Mouse (Mus musculus) lung, embryonic 14.5 days (tissue): ENCODE data around the gene Cox6a2. TPM values are rescaled to one million over a fixed set of nuclear protein-coding genes. Genes with fewer than 3 reads are reported as not detected.
"Not testable (repeated sequence)": the region's sequence is repeated elsewhere in the genome, so short reads cannot be mapped to it uniquely, and the experiment has no call there.

Experiments
- ATAC-seq: fragments of 200-750 bp; cut with Nextera tagmentation; 2 replicates; pipeline ENCODE4 v1.8.0; 2017; ENCODE audit warnings: mild to moderate bottlenecking, moderate TSS enrichment, moderate library complexity; ENCODE audit not compliant: insufficient read depth
- DNase-seq: peaks from one replicate; pipeline ENCODE4 v3.0.0-alpha.2; 2015
- H3K27ac ChIP-seq: fragments of 300-500 bp; sonication (generic); 2 replicates; pipeline ENCODE4 v1.5.1; 2014; ENCODE audit warnings: low read depth, mild to moderate bottlenecking, moderate library complexity
- H3K27me3 ChIP-seq: fragments of 300-500 bp; sonication (generic); 2 replicates; pipeline ENCODE4 v1.6.1; 2014; ENCODE audit warnings: low read length, control low read depth; ENCODE audit not compliant: insufficient read depth
- H3K36me3 ChIP-seq: fragments of 300-500 bp; sonication (generic); 2 replicates; pipeline ENCODE4 v1.6.1; 2014; ENCODE audit warnings: control low read depth; ENCODE audit not compliant: insufficient read depth
- H3K4me1 ChIP-seq: fragments of 300-500 bp; sonication (generic); 2 replicates; pipeline ENCODE4 v1.6.1; 2014; ENCODE audit warnings: antibody characterized with exemption, control low read depth; ENCODE audit not compliant: insufficient read depth
- H3K4me2 ChIP-seq: fragments of 300-500 bp; sonication (generic); 2 replicates; pipeline ENCODE4 v1.6.1; 2014; ENCODE audit warnings: mild to moderate bottlenecking
- H3K4me3 ChIP-seq: fragments of 300-500 bp; sonication (generic); 2 replicates; pipeline ENCODE4 v1.5.1; 2014; ENCODE audit warnings: low read depth, low read length
- H3K9ac ChIP-seq: fragments of 300-500 bp; sonication (generic); 2 replicates; pipeline ENCODE4 v1.6.1; 2014
- H3K9me3 ChIP-seq: fragments of 300-500 bp; sonication (generic); 2 replicates; pipeline ENCODE4 v1.6.1; 2016; ENCODE audit warnings: low read depth, low read length, control low read depth
- CTCF ChIP-seq: IDR thresholded peaks from 2 replicates; pipeline ENCODE4 v1.5.1; 2016; ENCODE audit warnings: antibody characterized with exemption, low read depth
- WGBS: fragments of 180-500 bp; shearing (Covaris S2); extraction: QIAGEN DNeasy Blood & Tissue Kit; methylation state at CpG from one replicate; pipeline ENCODE4 v1.1.7; 2014; 5-methylcytosine and 5-hydroxymethylcytosine counted together
- polyA plus RNA-seq: library from polyadenylated mRNA; unstranded; fragments of >200 nt; fragmentation: Nextera tagmentation; extraction: Ambion mirVana; gene quantifications from 2 replicates; pipeline ENCODE4 v1.2.1, GENCODE M21; 2014

Gene Cox6a2
- polyA plus RNA-seq, 1 experiment from 2014 or later = 0.29 TPM

- Histone ChIP-seq H3K9me3 (no peaks in the 10 kb centered on the region), H3K9ac (no peak overlapping the region), H3K36me3 (no peaks in the 10 kb centered on the region), H3K4me1 (no peaks in the 10 kb centered on the region), H3K4me3 (no peak overlapping the region), H3K27me3 (no peaks in the 10 kb centered on the region), H3K4me2 (no peak overlapping the region), H3K27ac (no peak overlapping the region)
- DNase-seq (no peak), ATAC-seq (no peak)
- 82% methylated on average over 9 of the region's 9 CpGs for WGBS
- TF ChIP-seq CTCF = no peak
Observed at GRCm38 (mm10) chr7:128201607-128202006, 4.6 kb downstream of the Cox6a2 start.

GRCm38 (mm10) chr7:128181691-128182090 is 24.5 kb downstream of the Cox6a2 start:
- ATAC-seq = no peak
- no peak overlapping the region for H3K4me2 ChIP-seq
- no peak for TF ChIP-seq CTCF
- no peaks in the 10 kb centered on the region for H3K36me3 ChIP-seq
- H3K27ac ChIP-seq = no peak overlapping the region
- H3K4me3 ChIP-seq = no peak overlapping the region
- WGBS = 83% methylated on average over 10 of the region's 10 CpGs
- H3K27me3 ChIP-seq = no peaks in the 10 kb centered on the region
- no peak for DNase-seq
- no peaks in the 10 kb centered on the region for H3K9me3 ChIP-seq
- H3K4me1 ChIP-seq = no peaks in the 10 kb centered on the region
- H3K9ac ChIP-seq = no peak overlapping the region

GRCm38 (mm10) chr7:128180546-128180945 is 25.6 kb downstream of the Cox6a2 start:
- Histone ChIP-seq H3K36me3 (no peaks in the 10 kb centered on the region), H3K4me3 (no peak overlapping the region), H3K9me3 (no peaks in the 10 kb centered on the region), H3K9ac (no peak overlapping the region), H3K4me1 (no peaks in the 10 kb centered on the region), H3K27ac (no peak overlapping the region), H3K4me2 (no peak overlapping the region), H3K27me3 (no peaks in the 10 kb centered on the region)
- no peak for DNase-seq
- WGBS = 58% methylated on average over 6 of the region's 6 CpGs
- ATAC-seq = no peak
- TF ChIP-seq CTCF = no peak

- no peak for TF ChIP-seq CTCF
- ATAC-seq (no peak), DNase-seq (no peak)
- H3K9me3 ChIP-seq = no peaks in the 10 kb centered on the region
- H3K9ac ChIP-seq = no peak overlapping the region
- H3K4me3 ChIP-seq = no peak overlapping the region
- H3K27me3 ChIP-seq = no peaks in the 10 kb centered on the region
- no peak overlapping the region for H3K4me2 ChIP-seq
- no peak overlapping the region for H3K27ac ChIP-seq
- WGBS = 64% methylated on average over 7 of the region's 7 CpGs
- no peaks in the 10 kb centered on the region for H3K36me3 ChIP-seq
- no peaks in the 10 kb centered on the region for H3K4me1 ChIP-seq
Observed at GRCm38 (mm10) chr7:128180126-128180525, 26.1 kb downstream of the Cox6a2 start.

- H3K4me1 ChIP-seq = no peaks in the 10 kb centered on the region
- no peaks in the 10 kb centered on the region for H3K9me3 ChIP-seq
- H3K36me3 ChIP-seq = no peaks in the 10 kb centered on the region
- H3K9ac ChIP-seq = no peak overlapping the region
- no peak overlapping the region for H3K27ac ChIP-seq
- H3K27me3 ChIP-seq = no peaks in the 10 kb centered on the region
- TF ChIP-seq CTCF = no peak
- H3K4me2 ChIP-seq = no peak overlapping the region
- WGBS = 62% methylated on average over 2 of the region's 2 CpGs
- DNase-seq = no peak
- H3K4me3 ChIP-seq = no peak overlapping the region
- ATAC-seq = no peak
Observed at GRCm38 (mm10) chr7:128178385-128178784, 27.8 kb downstream of the Cox6a2 start.

GRCm38 (mm10) chr7:128169996-128170395 is 36.2 kb downstream of the Cox6a2 start:
- DNase-seq = no peak
- no peaks in the 10 kb centered on the region for H3K9me3 ChIP-seq
- no peaks in the 10 kb centered on the region for H3K27me3 ChIP-seq
- H3K27ac ChIP-seq = no peak overlapping the region
- no peaks in the 10 kb centered on the region for H3K4me1 ChIP-seq
- H3K4me3 ChIP-seq = no peak overlapping the region
- H3K4me2 ChIP-seq = no peak overlapping the region
- WGBS = 73% methylated on average over 3 of the region's 3 CpGs
- no peak for TF ChIP-seq CTCF
- no peak for ATAC-seq
- H3K9ac ChIP-seq = no peak overlapping the region
- no peaks in the 10 kb centered on the region for H3K36me3 ChIP-seq

GRCm38 (mm10) chr7:128166391-128166790 is 39.8 kb downstream of the Cox6a2 start:
- H3K4me2 ChIP-seq = no peak overlapping the region
- DNase-seq (no peak), ATAC-seq (no peak)
- no peak overlapping the region for H3K4me3 ChIP-seq
- no peak overlapping the region for H3K27ac ChIP-seq
- no peaks in the 10 kb centered on the region for H3K27me3 ChIP-seq
- no peaks in the 10 kb centered on the region for H3K36me3 ChIP-seq
- no peaks in the 10 kb centered on the region for H3K9me3 ChIP-seq
- 62% methylated on average over 7 of the region's 7 CpGs for WGBS
- H3K9ac ChIP-seq = no peak overlapping the region
- TF ChIP-seq CTCF = no peak
- no peaks in the 10 kb centered on the region for H3K4me1 ChIP-seq

- Histone ChIP-seq H3K9me3 (no peaks in the 10 kb centered on the region), H3K4me3 (no peak overlapping the region), H3K36me3 (no peaks in the 10 kb centered on the region), H3K4me1 (no peaks in the 10 kb centered on the region), H3K4me2 (no peak overlapping the region), H3K9ac (no peak overlapping the region), H3K27me3 (no peaks in the 10 kb centered on the region), H3K27ac (no peak overlapping the region)
- DNase-seq (no peak), ATAC-seq (no peak)
- no peak for TF ChIP-seq CTCF
- 92% methylated on average over 4 of the region's 4 CpGs for WGBS
Observed at GRCm38 (mm10) chr7:128164001-128164400, 42.2 kb downstream of the Cox6a2 start.

- H3K9ac ChIP-seq, H3K4me1 ChIP-seq, H3K4me3 ChIP-seq, H3K36me3 ChIP-seq, ATAC-seq, DNase-seq, H3K27ac ChIP-seq, H3K4me2 ChIP-seq, H3K27me3 ChIP-seq, H3K9me3 ChIP-seq: not testable (repeated sequence)
- 67% methylated on average over 8 of the region's 8 CpGs for WGBS
Observed at GRCm38 (mm10) chr7:128158688-128159354, 47.4 kb downstream of the Cox6a2 start.
